Mouse (Mus musculus) heart, embryonic 16.5 days (tissue): Measurements from ENCODE around the gene Lhfp. TPM values are rescaled to one million over a fixed set of nuclear protein-coding genes. Genes with fewer than 3 reads are reported as not detected.
A peak's percentile ranks its signal among the peaks of the same experiment; 100 is the strongest.

ENCODE experiments used
- ATAC-seq: fragments of 200-750 bp; cut with Nextera tagmentation; replicated peaks from 2 replicates; pipeline ENCODE4 v1.8.0; 2017; ENCODE audit warnings: moderate number of reproducible peaks; ENCODE audit not compliant: insufficient read depth, low FRiP score; ENCODE audit errors: extremely low read depth
- H3K27ac ChIP-seq: fragments of 300-500 bp; sonication (generic); 2 replicates; pipeline ENCODE4 v1.5.1; 2014; ENCODE audit warnings: mild to moderate bottlenecking, low read length, control low read depth, moderate library complexity
- H3K27me3 ChIP-seq: fragments of 300-500 bp; sonication (generic); 2 replicates; pipeline ENCODE4 v1.6.1; 2014; ENCODE audit warnings: low read length, mixed read lengths; ENCODE audit not compliant: control insufficient read depth, insufficient read depth
- H3K36me3 ChIP-seq: fragments of 300-500 bp; sonication (generic); 2 replicates; pipeline ENCODE4 v1.6.1; 2014; ENCODE audit not compliant: control insufficient read depth, insufficient read depth
- H3K4me1 ChIP-seq: fragments of 300-500 bp; sonication (generic); 2 replicates; pipeline ENCODE4 v1.6.1; 2014; ENCODE audit warnings: low read length, mixed read lengths; ENCODE audit not compliant: control insufficient read depth, insufficient read depth
- H3K4me2 ChIP-seq: fragments of 300-500 bp; sonication (generic); 2 replicates; pipeline ENCODE4 v1.6.1; 2014; ENCODE audit warnings: low read depth, mild to moderate bottlenecking, control low read depth, low read length
- H3K4me3 ChIP-seq: fragments of 300-500 bp; sonication (generic); 2 replicates; pipeline ENCODE4 v1.5.1; 2014; ENCODE audit warnings: mild to moderate bottlenecking, control low read depth, low read length
- H3K9ac ChIP-seq: fragments of 300-500 bp; sonication (generic); 2 replicates; pipeline ENCODE4 v1.6.1; 2014; ENCODE audit warnings: low read length, control low read depth
- H3K9me3 ChIP-seq: fragments of 300-500 bp; sonication (generic); replicated peaks from 2 replicates; pipeline ENCODE4 v1.6.1; 2016; ENCODE audit warnings: low read length; ENCODE audit not compliant: control insufficient read depth
- WGBS: fragments of 180-500 bp; shearing (Covaris S2); extraction: QIAGEN DNeasy Blood & Tissue Kit; methylation state at CpG from one replicate; pipeline ENCODE4 v1.1.7; 2014; 5-methylcytosine and 5-hydroxymethylcytosine counted together
- polyA plus RNA-seq: library from polyadenylated mRNA; unstranded; fragments of >200 nt; fragmentation: Nextera tagmentation; extraction: Ambion mirVana; gene quantifications from 2 replicates; pipeline ENCODE4 v1.2.1, GENCODE M21; 2015

Lhfp gene
- polyA plus RNA-seq, 1 experiment from 2014 or later = 104 TPM

DNA sequence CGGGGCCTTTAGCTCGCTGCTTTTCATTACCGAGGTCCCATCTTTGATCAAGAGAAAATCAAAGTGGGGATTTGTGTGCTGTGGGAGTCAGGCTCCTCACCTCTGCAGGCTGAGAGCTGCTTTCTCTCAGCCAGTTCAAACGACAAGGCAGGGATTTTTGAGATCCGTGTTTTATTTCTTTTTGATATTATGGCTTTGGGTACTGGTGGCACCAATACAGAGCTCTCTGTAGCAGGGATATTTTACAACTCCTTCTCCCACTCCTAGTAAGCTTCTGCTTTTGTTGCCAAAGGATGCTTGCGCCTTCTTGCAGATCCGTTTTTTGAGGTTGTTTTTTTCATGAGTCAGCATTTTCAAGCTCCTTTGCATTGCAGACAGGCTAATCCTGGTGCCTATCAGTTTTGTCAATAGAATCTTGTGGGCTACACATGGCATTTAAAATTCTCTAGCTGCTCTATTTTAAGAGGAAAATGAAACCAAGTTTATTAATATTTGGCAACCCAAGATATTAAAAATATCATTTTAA lies 172.5 kb downstream of the Lhfp start:
- H3K36me3 ChIP-seq = no peaks in the 10 kb centered on the region
- H3K9ac ChIP-seq = no peak overlapping the region
- no peak overlapping the region for H3K4me2 ChIP-seq
- WGBS = 60% methylated on average over 7 of the region's 7 CpGs
- no peak overlapping the region for H3K4me3 ChIP-seq
- no peak overlapping the region for H3K27ac ChIP-seq
- no peak for ATAC-seq
- peaks cover 14% of the 10 kb centered on the region for H3K4me1 ChIP-seq
- no peaks in the 10 kb centered on the region for H3K27me3 ChIP-seq
- H3K9me3 ChIP-seq = no peaks in the 10 kb centered on the region

DNA sequence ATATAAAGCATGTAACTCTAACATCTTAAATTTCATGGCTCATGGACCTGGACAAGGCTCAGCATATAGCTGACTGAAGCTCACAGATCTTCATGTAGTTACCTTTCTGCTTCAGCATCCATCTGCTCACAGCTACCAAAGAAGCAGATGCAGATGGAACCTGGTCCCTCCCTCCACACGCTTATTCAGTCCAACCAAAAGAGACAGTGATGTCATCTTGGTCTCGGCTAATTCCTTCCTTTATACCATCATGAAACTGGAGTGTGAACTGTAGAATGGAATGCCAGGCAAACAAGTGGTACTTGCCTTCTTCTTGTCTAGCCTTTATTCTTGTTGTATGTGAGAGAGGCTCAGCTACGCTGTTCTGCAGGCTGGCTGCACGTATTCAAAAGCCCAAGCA lies 173.1 kb downstream of the Lhfp start:
- no peak overlapping the region for H3K27ac ChIP-seq
- H3K4me3 ChIP-seq = no peak overlapping the region
- H3K4me2 ChIP-seq = no peak overlapping the region
- ATAC-seq = no peak
- H3K27me3 ChIP-seq = no peaks in the 10 kb centered on the region
- H3K9ac ChIP-seq = no peak overlapping the region
- H3K9me3 ChIP-seq = no peaks in the 10 kb centered on the region
- no peaks in the 10 kb centered on the region for H3K36me3 ChIP-seq
- WGBS = 74% methylated on average over 4 of the region's 4 CpGs
- peaks cover 14% of the 10 kb centered on the region for H3K4me1 ChIP-seq

DNA sequence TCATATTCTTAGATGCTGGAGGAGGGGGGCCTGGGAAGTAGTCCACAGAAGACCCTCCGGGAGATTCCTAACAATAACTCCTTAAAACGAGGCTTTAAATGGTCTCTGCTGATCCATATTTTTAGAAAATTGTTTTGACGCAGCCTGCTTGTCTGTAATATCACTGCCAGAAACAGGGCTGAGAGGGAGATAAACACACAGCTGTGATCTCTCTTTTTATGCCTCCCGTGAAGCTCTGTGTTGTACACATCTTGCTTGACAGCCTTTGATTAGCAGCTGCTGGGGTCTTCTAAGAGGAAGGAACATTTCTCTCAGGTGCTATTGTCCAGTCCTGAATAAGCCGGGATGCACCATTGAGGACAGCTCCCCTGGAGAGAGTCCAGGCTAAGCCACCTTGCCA lies 176.4 kb downstream of the Lhfp start:
- 52% methylated on average over 5 of the region's 5 CpGs for WGBS
- Histone ChIP-seq H3K27me3 (no peaks in the 10 kb centered on the region), H3K4me3 (no peak overlapping the region), H3K9ac (no peak overlapping the region), H3K36me3 (no peaks in the 10 kb centered on the region), H3K4me2 (no peak overlapping the region), H3K9me3 (no peaks in the 10 kb centered on the region), H3K4me1 (peaks cover 20% of the 10 kb centered on the region), H3K27ac (no peak overlapping the region)
- ATAC-seq = no peak

DNA sequence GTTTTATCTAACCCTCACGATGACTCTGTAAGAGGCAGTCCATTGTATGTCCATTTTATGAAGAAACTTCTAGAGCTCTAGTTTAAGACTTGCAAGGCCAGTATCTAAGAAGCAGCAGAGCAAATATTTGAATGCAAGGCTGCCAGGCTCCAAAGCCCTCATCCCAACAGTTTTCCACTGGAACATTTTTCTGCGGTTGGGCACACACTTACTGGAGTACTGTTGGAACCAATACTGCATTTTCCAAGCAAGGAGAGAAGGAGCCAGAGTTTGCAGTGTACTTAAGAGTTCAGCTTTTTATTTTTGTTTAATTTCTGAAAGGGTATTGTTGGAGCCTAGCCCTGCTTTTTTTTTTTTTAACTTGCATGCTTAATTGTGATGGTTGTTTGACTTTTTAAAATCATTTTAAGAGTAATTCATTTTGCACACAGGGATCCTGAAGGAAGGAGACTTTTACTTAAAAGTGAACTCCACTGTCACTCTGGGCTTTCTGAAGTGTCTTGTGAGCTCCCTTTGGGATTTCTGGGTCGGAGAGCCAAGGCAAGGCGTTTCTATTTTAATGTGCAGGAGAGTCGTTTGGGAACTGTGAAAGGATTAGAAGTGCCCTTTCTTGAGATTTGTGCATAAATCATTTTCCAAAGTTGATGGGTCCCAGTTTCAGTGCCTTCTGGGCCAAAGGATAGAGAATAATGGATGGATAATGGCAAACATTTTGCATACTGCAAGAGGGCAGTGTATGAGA lies 180.4 kb downstream of the Lhfp start:
- H3K4me2 ChIP-seq = no peak overlapping the region
- H3K4me1 ChIP-seq = peaks cover 34% of the 10 kb centered on the region
- H3K4me3 ChIP-seq = no peak overlapping the region
- H3K27me3 ChIP-seq = no peaks in the 10 kb centered on the region
- H3K9ac ChIP-seq = no peak overlapping the region
- ATAC-seq = no peak
- peaks cover 1% of the 10 kb centered on the region; the same call in 1 of the 2 replicates for H3K9me3 ChIP-seq
- no peaks in the 10 kb centered on the region for H3K36me3 ChIP-seq
- 48% methylated on average over 5 of the region's 5 CpGs for WGBS
- peak overlapping the region; percentile 37; the same call in 1 of the 2 replicates for H3K27ac ChIP-seq

DNA sequence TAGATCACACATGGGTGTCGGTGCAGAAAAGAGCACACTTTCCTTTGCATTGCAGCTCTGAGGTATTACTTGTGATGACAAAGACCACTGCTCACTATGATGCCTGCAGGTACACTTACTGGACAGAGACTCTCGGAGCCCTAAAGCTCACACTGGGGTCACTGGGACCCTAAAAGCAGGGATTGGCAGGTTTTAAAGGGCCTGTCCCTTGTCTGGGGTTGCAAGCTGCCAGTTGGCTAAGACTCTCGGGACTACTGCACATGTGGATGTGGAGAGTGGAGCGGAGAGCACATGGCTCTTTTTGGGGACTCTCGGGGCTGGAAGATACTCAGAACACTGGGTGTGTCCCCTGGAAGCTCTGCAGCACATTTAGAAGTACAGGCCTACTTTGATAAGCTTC lies 182.8 kb downstream of the Lhfp start:
- peaks cover 41% of the 10 kb centered on the region for H3K4me1 ChIP-seq

DNA sequence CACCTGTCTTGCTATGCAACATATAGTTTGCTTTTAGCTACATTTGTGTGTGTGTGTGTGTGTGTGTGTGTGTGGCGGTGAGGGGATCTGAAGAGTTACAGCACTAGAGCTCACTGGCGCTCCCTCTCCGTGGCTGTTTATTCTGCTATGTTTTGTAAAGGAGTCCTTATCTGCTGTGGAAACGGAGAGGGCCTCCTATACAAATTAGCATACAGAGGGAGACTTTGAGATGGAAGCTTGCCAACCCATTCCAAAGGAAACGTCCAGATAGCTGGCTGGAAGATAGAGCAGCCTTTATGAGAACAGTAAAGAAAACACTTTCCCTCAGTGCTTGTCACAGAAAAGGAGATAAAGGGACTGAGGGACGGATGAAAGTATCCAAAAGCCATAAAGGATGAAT lies 184.4 kb downstream of the Lhfp start:
- Histone ChIP-seq H3K4me1 (peaks cover 41% of the 10 kb centered on the region), H3K9me3 (peaks cover 3% of the 10 kb centered on the region; the same call in 1 of the 2 replicates), H3K27ac (peak overlapping the region; percentile 33; the same call in 1 of the 2 replicates), H3K9ac (no peak overlapping the region), H3K4me3 (no peak overlapping the region), H3K27me3 (no peaks in the 10 kb centered on the region), H3K36me3 (no peaks in the 10 kb centered on the region), H3K4me2 (peak overlapping the region; percentile 36)
- peak; percentile 79 for ATAC-seq
- WGBS = 5% methylated on average over 6 of the region's 6 CpGs

More for the DNA sequence above, 182.8 kb downstream of the Lhfp start:
- no peak overlapping the region for H3K4me2 ChIP-seq
- WGBS = 78% methylated on average over 5 of the region's 5 CpGs
- no peak overlapping the region for H3K9ac ChIP-seq
- H3K36me3 ChIP-seq = no peaks in the 10 kb centered on the region
- no peak for ATAC-seq
- H3K27me3 ChIP-seq = no peaks in the 10 kb centered on the region
- H3K27ac ChIP-seq = no peak overlapping the region
- no peak overlapping the region for H3K4me3 ChIP-seq
- H3K9me3 ChIP-seq = peaks cover 3% of the 10 kb centered on the region; the same call in 1 of the 2 replicates

DNA sequence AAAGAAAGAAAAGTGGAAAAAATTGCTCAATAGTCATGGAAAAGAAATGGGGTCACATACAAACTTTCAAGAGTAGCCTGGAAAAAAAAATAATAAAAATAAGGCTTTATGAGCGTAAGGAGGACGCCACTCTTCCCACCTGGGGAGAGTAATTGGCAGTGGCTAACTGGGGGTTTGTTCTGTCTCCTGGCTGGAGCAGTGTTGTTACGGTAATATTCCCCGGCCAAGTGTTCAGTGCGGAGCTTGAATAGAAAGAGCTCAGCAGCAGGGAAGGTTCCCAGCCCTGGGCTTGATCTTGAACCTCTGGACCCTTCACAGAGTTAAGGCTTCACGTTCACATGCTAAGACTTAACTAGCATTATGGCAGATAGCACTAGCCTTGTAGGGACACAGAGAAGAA lies 184.9 kb downstream of the Lhfp start:
- Histone ChIP-seq H3K27ac (peak overlapping the region; percentile 64), H3K4me1 (peaks cover 39% of the 10 kb centered on the region), H3K9me3 (peaks cover 3% of the 10 kb centered on the region; the same call in 1 of the 2 replicates), H3K27me3 (no peaks in the 10 kb centered on the region), H3K9ac (no peak overlapping the region), H3K4me3 (no peak overlapping the region), H3K4me2 (peak overlapping the region; percentile 36), H3K36me3 (no peaks in the 10 kb centered on the region)
- WGBS = 63% methylated on average over 6 of the region's 6 CpGs
- ATAC-seq = peak; percentile 19; the same call in 1 of the 2 replicates

DNA sequence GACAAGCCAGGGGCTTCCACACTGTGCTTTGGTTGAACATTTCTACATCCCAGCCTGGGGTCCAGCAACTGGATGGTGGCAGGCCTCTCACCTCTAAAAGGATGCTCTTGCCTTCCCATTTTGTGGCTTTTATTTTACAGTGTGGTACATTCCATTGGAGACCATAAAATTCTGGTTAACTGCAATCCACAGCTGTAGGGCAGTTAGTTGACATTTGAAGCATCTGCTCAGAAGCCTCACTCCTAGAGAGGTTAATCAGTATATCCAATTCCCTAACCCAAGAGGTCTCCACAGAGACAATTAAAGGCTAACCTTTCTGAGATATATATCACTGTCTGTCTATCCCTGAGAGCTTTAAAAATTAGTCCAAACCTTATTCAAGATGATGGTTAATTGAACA lies 186.5 kb downstream of the Lhfp start:
- Histone ChIP-seq H3K4me2 (no peak overlapping the region), H3K27me3 (no peaks in the 10 kb centered on the region), H3K9ac (no peak overlapping the region), H3K4me3 (no peak overlapping the region), H3K4me1 (peaks cover 31% of the 10 kb centered on the region), H3K27ac (no peak overlapping the region), H3K36me3 (no peaks in the 10 kb centered on the region), H3K9me3 (peaks cover 3% of the 10 kb centered on the region; the same call in 1 of the 2 replicates)
- no peak for ATAC-seq

DNA sequence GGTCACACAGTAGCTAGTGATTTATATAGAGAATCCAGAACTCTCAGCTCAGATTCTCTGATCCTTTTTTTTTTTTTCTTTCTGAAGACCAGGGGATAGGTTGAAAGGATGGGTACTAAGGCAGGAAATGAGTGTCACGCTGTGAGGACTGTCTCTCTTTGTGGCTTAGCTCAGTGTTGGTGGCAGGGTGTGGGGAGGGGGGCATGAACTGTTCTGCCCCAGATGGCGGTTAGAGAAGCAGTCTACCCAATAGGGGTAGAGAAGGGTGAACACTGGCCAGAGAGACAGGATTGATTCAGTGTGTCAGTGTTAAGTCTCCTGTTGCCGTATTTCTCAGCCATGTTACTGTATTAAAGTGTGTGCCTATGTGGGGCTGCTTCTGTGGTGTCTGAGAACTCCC lies 189.2 kb downstream of the Lhfp start:
- H3K4me1 ChIP-seq = peaks cover 20% of the 10 kb centered on the region
- no peak for ATAC-seq
- no peak overlapping the region for H3K4me2 ChIP-seq
- no peaks in the 10 kb centered on the region for H3K27me3 ChIP-seq
- H3K4me3 ChIP-seq = no peak overlapping the region
- peaks cover 6% of the 10 kb centered on the region for H3K9me3 ChIP-seq
- H3K36me3 ChIP-seq = no peaks in the 10 kb centered on the region
- H3K9ac ChIP-seq = no peak overlapping the region
- no peak overlapping the region for H3K27ac ChIP-seq
- 67% methylated on average over 3 of the region's 3 CpGs for WGBS
